Mouse (Mus musculus): Measurements from ENCODE around the gene Cnksr3.

- TF ChIP-seq CTCF (IDR thresholded peaks at IDR 0.05; ENCODE audit: low read depth, low read length) (no peak), POLR2A (IDR thresholded peaks at IDR 0.05; ENCODE audit: extremely low read depth, insufficient read depth, low read length) (no peak)
Measured at GRCm38 (mm10) chr10:7145614-7146013, 66.4 kb downstream of the Cnksr3 start.
